Mouse (Mus musculus) lung, embryonic 15.5 days (tissue): ENCODE results near the gene Efcab9. TPM values are rescaled to one million over a fixed set of nuclear protein-coding genes. Genes with fewer than 3 reads are reported as not detected.
A peak's percentile ranks its signal among the peaks of the same experiment; 100 is the strongest.

Experiments
- ATAC-seq: fragments of 200-750 bp; cut with Nextera tagmentation; 2 replicates; pipeline ENCODE4 v1.8.0; 2017; ENCODE audit warnings: moderate number of reproducible peaks, borderline replicate concordance; ENCODE audit not compliant: low FRiP score, low TSS enrichment; ENCODE audit errors: extremely low read depth
- H3K27ac ChIP-seq: fragments of 300-500 bp; sonication (generic); 2 replicates; pipeline ENCODE4 v1.5.1; 2015; ENCODE audit warnings: moderate library complexity, mild to moderate bottlenecking, inconsistent platforms
- H3K27me3 ChIP-seq: fragments of 300-500 bp; sonication (generic); 2 replicates; pipeline ENCODE4 v1.6.1; 2015; ENCODE audit warnings: inconsistent platforms
- H3K36me3 ChIP-seq: fragments of 300-500 bp; sonication (generic); 2 replicates; pipeline ENCODE4 v1.6.1; 2015; ENCODE audit warnings: inconsistent platforms
- H3K4me1 ChIP-seq: fragments of 300-500 bp; sonication (generic); 2 replicates; pipeline ENCODE4 v1.6.1; 2015; ENCODE audit warnings: inconsistent platforms
- H3K4me2 ChIP-seq: fragments of 300-500 bp; sonication (generic); 2 replicates; pipeline ENCODE4 v1.6.1; 2015; ENCODE audit warnings: inconsistent platforms, mild to moderate bottlenecking, moderate library complexity
- H3K4me3 ChIP-seq: fragments of 300-500 bp; sonication (generic); 2 replicates; pipeline ENCODE4 v1.5.1; 2015; ENCODE audit warnings: mild to moderate bottlenecking, inconsistent platforms
- H3K9ac ChIP-seq: fragments of 300-500 bp; sonication (generic); 2 replicates; pipeline ENCODE4 v1.6.1; 2015; ENCODE audit warnings: inconsistent platforms
- H3K9me3 ChIP-seq: fragments of 300-500 bp; sonication (generic); 2 replicates; pipeline ENCODE4 v1.6.1; 2016; ENCODE audit warnings: inconsistent platforms
- WGBS: fragments of 180-500 bp; shearing (Covaris S2); methylation state at CpG from one replicate; pipeline ENCODE4 v1.1.7; 2015; 5-methylcytosine and 5-hydroxymethylcytosine counted together
- polyA plus RNA-seq: library from polyadenylated mRNA; unstranded; fragments of >200 nt; fragmentation: Nextera tagmentation; extraction: Ambion mirVana; gene quantifications from 2 replicates; pipeline ENCODE4 v1.2.1, GENCODE M21; 2015

Gene Efcab9
- 0.58 and 0.81 TPM in 2 replicates for polyA plus RNA-seq

GRCm38 (mm10) chr11:32531871-32532764, at the start of gene Efcab9:
TSS of gene Efcab9 (minus strand) at chr11:32532081.
- 5% methylated on average over 33 of the region's 33 CpGs for WGBS
- H3K4me2 ChIP-seq = peak within 1 kb of the TSS; percentile 99
- H3K4me3 ChIP-seq = peak within 1 kb of the TSS; percentile 71
- peak within 1 kb of the TSS; percentile 56 for H3K9ac ChIP-seq
- H3K27me3 ChIP-seq = no peaks in the 10 kb centered on the region
- no peaks in the 10 kb centered on the region for H3K9me3 ChIP-seq
- peaks cover 17% of the 10 kb centered on the region for H3K4me1 ChIP-seq
- 0 out of 2 replicates have a peak within 1 kb of the TSS, but pooled peaks have one; percentile 16 for H3K27ac ChIP-seq
- no peaks in the 10 kb centered on the region for H3K36me3 ChIP-seq
- no peak for ATAC-seq

- Histone ChIP-seq H3K4me3 (no peak overlapping the region), H3K27me3 (no peaks in the 10 kb centered on the region), H3K9ac (no peak overlapping the region), H3K4me1 (no peaks in the 10 kb centered on the region), H3K36me3 (no peaks in the 10 kb centered on the region), H3K27ac (no peak overlapping the region), H3K4me2 (no peak overlapping the region), H3K9me3 (no peaks in the 10 kb centered on the region)
- WGBS = 74% methylated on average over 2 of the region's 2 CpGs
- no peak for ATAC-seq
Measured at GRCm38 (mm10) chr11:32581031-32581430, 49.1 kb upstream of the Efcab9 start.

DNA sequence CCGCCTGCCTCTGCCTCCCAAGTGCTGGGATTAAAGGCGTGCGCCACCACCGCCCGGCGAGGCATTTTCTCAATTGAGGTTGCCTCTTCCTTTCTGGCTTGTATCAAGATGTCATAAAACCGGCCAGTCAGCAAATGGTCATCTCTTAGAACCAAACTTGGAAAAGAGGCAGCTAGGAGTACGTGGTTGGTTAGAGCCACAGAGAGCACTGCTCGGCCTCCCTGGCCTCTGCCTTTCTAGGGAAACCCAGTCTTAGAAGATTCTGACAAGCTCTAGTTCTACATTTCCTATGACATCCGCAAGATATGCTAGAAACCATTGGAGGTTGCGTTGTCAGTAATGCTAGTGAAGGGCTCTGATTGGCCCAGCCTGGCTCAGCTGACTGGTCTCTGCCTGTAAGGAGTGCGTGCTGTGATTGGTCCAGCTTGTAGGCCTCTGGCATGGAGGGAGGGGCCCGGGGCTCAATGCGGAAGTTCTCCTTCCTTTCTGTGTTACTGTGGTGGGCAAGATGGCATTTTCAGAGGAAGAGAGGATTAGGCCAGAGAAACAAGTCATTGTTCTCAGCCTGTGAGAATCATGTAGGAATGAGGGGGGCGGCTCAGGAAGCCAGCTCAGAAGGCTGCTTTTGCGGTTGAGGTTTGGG, 48.5 kb upstream of the Efcab9 start:
- H3K4me1 ChIP-seq = no peaks in the 10 kb centered on the region
- ATAC-seq = no peak
- H3K27ac ChIP-seq = no peak overlapping the region
- H3K4me3 ChIP-seq = no peak overlapping the region
- H3K9ac ChIP-seq = no peak overlapping the region
- H3K36me3 ChIP-seq = no peaks in the 10 kb centered on the region
- H3K4me2 ChIP-seq = no peak overlapping the region
- 79% methylated on average over 16 of the region's 16 CpGs for WGBS
- no peaks in the 10 kb centered on the region for H3K27me3 ChIP-seq
- H3K9me3 ChIP-seq = no peaks in the 10 kb centered on the region

DNA sequence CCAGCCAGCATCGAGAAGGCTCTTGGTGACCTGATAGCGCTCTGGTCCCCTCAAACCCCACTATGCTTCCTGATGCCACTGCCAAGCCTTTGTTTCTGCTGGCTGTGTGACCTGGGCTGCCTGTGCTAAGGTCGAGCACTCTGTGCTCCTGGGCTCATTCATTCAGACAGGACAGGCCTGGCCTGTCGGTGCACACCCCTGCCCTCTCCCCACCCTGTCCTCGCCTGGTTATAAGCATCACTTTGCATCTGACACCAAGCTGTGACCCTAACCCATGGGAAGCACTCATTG, 44.8 kb upstream of the Efcab9 start:
- no peaks in the 10 kb centered on the region for H3K27me3 ChIP-seq

DNA sequence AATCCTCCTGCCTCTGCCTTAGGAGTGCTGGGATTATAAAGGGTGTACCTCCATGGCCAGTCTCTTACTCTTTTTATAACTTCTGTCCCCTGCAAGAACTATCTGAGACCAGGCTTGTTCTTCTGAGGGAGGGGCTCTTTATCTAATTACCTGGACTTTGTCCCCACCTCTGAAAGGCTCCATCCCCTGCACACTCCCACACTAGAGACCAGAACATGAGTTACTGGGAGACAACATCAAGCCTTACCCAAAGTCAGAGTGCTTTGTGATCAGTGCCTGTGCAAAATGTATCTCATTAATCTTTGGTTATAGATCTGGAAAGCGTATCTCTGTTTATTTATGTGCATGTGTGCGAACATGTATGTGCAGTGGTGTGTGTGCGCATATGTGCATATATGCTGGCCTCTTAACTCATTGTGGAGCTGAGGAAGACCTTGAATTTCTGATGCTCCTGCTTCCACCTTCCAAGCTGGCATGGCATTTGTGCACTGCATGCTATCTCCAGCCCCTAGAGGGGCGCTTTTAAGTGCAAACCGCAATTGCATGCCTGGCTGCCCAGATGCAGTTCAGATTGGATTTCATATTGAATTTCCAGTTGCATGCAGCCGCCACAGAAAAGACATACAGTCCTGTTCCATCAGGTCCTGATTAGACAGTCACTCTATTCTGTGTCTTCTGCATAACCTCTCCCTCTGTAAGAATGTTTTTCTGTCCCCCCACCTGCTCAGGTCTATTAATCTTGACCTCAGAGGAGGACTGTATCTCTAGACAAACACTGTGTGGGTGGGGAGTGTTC, 44.3 kb upstream of the Efcab9 start:
- 80% methylated on average over 6 of the region's 6 CpGs for WGBS
- Histone ChIP-seq H3K27ac (no peak overlapping the region), H3K36me3 (no peaks in the 10 kb centered on the region), H3K4me1 (no peaks in the 10 kb centered on the region), H3K27me3 (no peaks in the 10 kb centered on the region), H3K4me2 (no peak overlapping the region), H3K9me3 (no peaks in the 10 kb centered on the region), H3K9ac (no peak overlapping the region), H3K4me3 (no peak overlapping the region)
- ATAC-seq = no peak

More for the DNA sequence above, 44.8 kb upstream of the Efcab9 start:
- Histone ChIP-seq H3K4me2 (no peak overlapping the region), H3K27ac (no peak overlapping the region), H3K4me1 (no peaks in the 10 kb centered on the region), H3K9me3 (no peaks in the 10 kb centered on the region), H3K9ac (no peak overlapping the region), H3K36me3 (no peaks in the 10 kb centered on the region), H3K4me3 (no peak overlapping the region)
- WGBS = 45% methylated on average over 5 of the region's 5 CpGs
- ATAC-seq = no peak

- H3K27ac ChIP-seq = no peak overlapping the region
- no peaks in the 10 kb centered on the region for H3K4me1 ChIP-seq
- H3K4me3 ChIP-seq = no peak overlapping the region
- no peaks in the 10 kb centered on the region for H3K36me3 ChIP-seq
- WGBS = 85% methylated on average over 2 of the region's 2 CpGs
- H3K4me2 ChIP-seq = no peak overlapping the region
- no peaks in the 10 kb centered on the region for H3K9me3 ChIP-seq
- ATAC-seq = no peak
- no peak overlapping the region for H3K9ac ChIP-seq
- no peaks in the 10 kb centered on the region for H3K27me3 ChIP-seq
Measured at GRCm38 (mm10) chr11:32573669-32574068, 41.8 kb upstream of the Efcab9 start.

GRCm38 (mm10) chr11:32571103-32571502, 39.2 kb upstream of the Efcab9 start:
- no peaks in the 10 kb centered on the region for H3K36me3 ChIP-seq
- H3K4me2 ChIP-seq = no peak overlapping the region
- H3K4me3 ChIP-seq = no peak overlapping the region
- H3K4me1 ChIP-seq = peaks cover 11% of the 10 kb centered on the region; the same call in 1 of the 2 replicates
- no peak for ATAC-seq
- H3K9ac ChIP-seq = no peak overlapping the region
- no peaks in the 10 kb centered on the region for H3K27me3 ChIP-seq
- 84% methylated on average over 6 of the region's 6 CpGs for WGBS
- H3K27ac ChIP-seq = no peak overlapping the region
- H3K9me3 ChIP-seq = no peaks in the 10 kb centered on the region

DNA sequence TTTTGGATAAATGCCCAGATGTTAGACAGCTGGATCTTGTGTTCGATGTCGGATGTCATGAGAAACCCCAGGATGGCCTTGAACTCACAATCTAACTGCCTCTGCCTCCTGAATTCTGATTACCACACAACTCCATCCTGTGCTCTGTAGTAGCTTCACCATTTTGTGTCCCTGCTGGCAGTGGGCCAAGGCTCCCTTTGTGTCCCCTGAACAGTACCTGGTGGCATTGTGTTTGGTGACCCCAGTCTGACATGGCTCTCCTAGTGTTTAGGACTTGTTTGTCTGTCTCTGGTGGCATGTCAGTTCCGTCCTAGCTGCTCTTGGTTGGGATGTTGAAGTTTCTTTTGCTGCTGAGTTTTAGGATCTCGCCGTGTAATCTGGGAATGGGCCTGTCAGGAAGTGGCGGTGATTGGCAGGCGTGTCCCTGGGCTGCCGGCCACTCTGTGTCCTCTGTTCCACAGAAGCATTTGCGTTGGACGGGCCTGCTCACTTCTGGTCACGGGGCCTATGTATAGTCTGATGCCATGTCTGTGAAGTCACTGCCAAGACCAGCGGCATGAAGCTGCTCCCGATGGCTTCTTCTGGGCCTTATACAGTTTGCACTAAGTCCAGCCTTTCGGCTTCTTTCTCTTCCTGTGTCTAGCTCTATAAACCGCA, 36.9 kb upstream of the Efcab9 start:
- Histone ChIP-seq H3K9ac (no peak overlapping the region), H3K36me3 (no peaks in the 10 kb centered on the region), H3K4me3 (no peak overlapping the region), H3K4me1 (peaks cover 11% of the 10 kb centered on the region; the same call in 1 of the 2 replicates), H3K4me2 (no peak overlapping the region), H3K27ac (no peak overlapping the region), H3K9me3 (no peaks in the 10 kb centered on the region), H3K27me3 (no peaks in the 10 kb centered on the region)
- 74% methylated on average over 15 of the region's 15 CpGs for WGBS
- ATAC-seq = 0 out of 2 replicates have a peak, but pooled peaks have one; percentile 54

DNA sequence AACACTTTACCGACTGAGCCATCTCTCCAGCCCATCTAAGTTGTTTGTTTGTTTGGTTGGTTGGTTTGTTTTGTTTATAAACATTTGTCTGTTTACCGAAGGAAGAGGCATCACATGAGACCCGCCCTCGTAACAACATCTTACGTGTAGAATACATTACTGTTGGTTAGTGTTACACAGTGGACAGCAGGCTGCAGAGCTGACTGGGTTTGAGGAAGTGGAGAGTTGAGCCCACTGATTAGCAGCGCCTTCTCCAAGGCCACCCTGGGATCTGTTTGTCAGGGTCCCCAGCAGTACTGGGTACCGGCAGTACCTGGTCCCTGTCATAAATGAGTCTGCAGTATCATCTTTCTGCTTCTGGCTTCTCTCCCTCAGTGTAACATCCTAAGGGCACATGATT, 36.2 kb upstream of the Efcab9 start:
- no peak overlapping the region for H3K9ac ChIP-seq
- H3K27me3 ChIP-seq = no peaks in the 10 kb centered on the region
- peaks cover 11% of the 10 kb centered on the region; the same call in 1 of the 2 replicates for H3K4me1 ChIP-seq
- no peak for ATAC-seq
- 79% methylated on average over 7 of the region's 7 CpGs for WGBS
- H3K36me3 ChIP-seq = no peaks in the 10 kb centered on the region
- no peak overlapping the region for H3K4me2 ChIP-seq
- H3K9me3 ChIP-seq = no peaks in the 10 kb centered on the region
- no peak overlapping the region for H3K27ac ChIP-seq
- no peak overlapping the region for H3K4me3 ChIP-seq

DNA sequence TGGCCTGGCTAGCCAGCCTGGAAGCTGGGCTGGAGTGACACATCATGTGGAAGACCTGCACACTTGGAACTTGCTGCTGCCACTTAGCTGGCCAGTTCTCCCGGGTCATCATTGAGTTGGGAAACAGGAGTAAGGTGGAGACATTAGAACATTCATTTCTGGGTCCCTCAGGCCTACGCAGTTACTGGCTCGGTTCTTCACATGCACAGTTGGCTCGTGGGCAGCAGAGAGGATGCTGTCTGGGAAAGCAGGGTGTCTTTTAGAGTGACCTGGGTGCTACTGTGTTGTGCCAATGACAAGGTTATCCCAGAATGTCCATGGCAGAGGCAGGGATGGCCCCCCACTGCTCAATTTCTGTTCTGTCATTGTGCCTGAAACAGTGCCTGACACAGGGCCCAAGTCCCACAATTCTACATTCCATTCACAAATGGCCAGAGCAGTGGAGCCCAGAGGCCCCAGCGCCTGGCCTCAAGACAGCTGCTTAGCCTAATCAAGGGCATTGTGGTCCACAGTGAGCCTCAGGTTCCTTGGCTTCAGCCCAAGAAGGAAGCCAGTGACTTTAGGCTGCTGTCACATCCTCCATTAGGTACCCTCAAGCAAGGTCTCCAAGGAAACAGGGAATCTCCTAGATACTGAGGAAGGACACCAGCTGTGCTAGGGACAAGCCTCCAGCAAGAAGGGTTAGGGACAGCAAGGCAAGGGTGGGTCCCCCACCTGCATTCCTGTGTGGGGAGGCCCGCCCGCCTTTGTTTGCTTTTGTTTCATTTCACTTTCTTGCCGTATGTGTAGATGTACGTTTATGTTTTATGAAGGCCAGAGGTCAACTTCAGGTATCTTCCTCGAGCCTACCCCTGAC, 35.3 kb upstream of the Efcab9 start:
- Histone ChIP-seq H3K27me3 (no peaks in the 10 kb centered on the region), H3K36me3 (no peaks in the 10 kb centered on the region), H3K9ac (no peak overlapping the region), H3K4me2 (no peak overlapping the region), H3K9me3 (no peaks in the 10 kb centered on the region), H3K4me1 (peaks cover 11% of the 10 kb centered on the region; the same call in 1 of the 2 replicates), H3K4me3 (no peak overlapping the region), H3K27ac (0 out of 2 replicates have a peak overlapping the region, but pooled peaks have one; percentile 8)
- ATAC-seq = no peak
- 74% methylated on average over 10 of the region's 10 CpGs for WGBS

- WGBS = 93% methylated on average over 6 of the region's 6 CpGs
- ATAC-seq = no peak
- Histone ChIP-seq H3K9ac (no peak overlapping the region), H3K27ac (no peak overlapping the region), H3K9me3 (no peaks in the 10 kb centered on the region), H3K36me3 (no peaks in the 10 kb centered on the region), H3K27me3 (no peaks in the 10 kb centered on the region), H3K4me1 (peaks cover 14% of the 10 kb centered on the region; the same call in 1 of the 2 replicates), H3K4me2 (no peak overlapping the region), H3K4me3 (no peak overlapping the region)
Measured at GRCm38 (mm10) chr11:32566184-32566583, 34.3 kb upstream of the Efcab9 start.
